Mouse (Mus musculus) intestine, postnatal 0 days (tissue): Measurements from ENCODE around the gene Clstn2. TPM values are rescaled to one million over a fixed set of nuclear protein-coding genes. Genes with fewer than 3 reads are reported as not detected.

ENCODE experiments used
- ATAC-seq: fragments of 200-750 bp; cut with Nextera tagmentation; 2 replicates; pipeline ENCODE4 v1.8.0; 2017; ENCODE audit warnings: mild to moderate bottlenecking, moderate TSS enrichment, moderate library complexity
- H3K27ac ChIP-seq: fragments of 300-500 bp; sonication (generic); 2 replicates; pipeline ENCODE4 v1.5.1; 2014; ENCODE audit warnings: mild to moderate bottlenecking, low read depth, low read length, moderate library complexity
- H3K27me3 ChIP-seq: fragments of 300-500 bp; sonication (generic); replicated peaks from 2 replicates; pipeline ENCODE4 v1.6.1; 2014; ENCODE audit warnings: low read length, mixed read lengths; ENCODE audit not compliant: control insufficient read depth, insufficient read depth
- H3K36me3 ChIP-seq: fragments of 300-500 bp; sonication (generic); 2 replicates; pipeline ENCODE4 v1.6.1; 2014; ENCODE audit warnings: mild to moderate bottlenecking, moderate library complexity; ENCODE audit not compliant: control insufficient read depth, insufficient read depth
- H3K4me1 ChIP-seq: fragments of 300-500 bp; sonication (generic); replicated peaks from 2 replicates; pipeline ENCODE4 v1.6.1; 2014; ENCODE audit warnings: antibody characterized with exemption, low read length, mixed read lengths; ENCODE audit not compliant: control insufficient read depth, insufficient read depth
- H3K4me2 ChIP-seq: fragments of 300-500 bp; sonication (generic); replicated peaks from 2 replicates; pipeline ENCODE4 v1.6.1; 2014; ENCODE audit warnings: low read depth, mild to moderate bottlenecking, moderate library complexity
- H3K4me3 ChIP-seq: fragments of 300-500 bp; sonication (generic); 2 replicates; pipeline ENCODE4 v1.5.1; 2014; ENCODE audit warnings: low read depth, low read length
- H3K9ac ChIP-seq: fragments of 300-500 bp; sonication (generic); 2 replicates; pipeline ENCODE4 v1.6.1; 2014; ENCODE audit warnings: mild to moderate bottlenecking, low read depth, low read length
- H3K9me3 ChIP-seq: fragments of 300-500 bp; sonication (generic); 2 replicates; pipeline ENCODE4 v1.6.1; 2016; ENCODE audit warnings: mixed run types; ENCODE audit not compliant: control insufficient read depth
- CTCF ChIP-seq: sonication (generic); IDR thresholded peaks from 2 replicates; pipeline ENCODE4 v1.5.1; 2016; ENCODE audit warnings: low read depth, mild to moderate bottlenecking, control low read depth, antibody characterized with exemption, moderate library complexity
- WGBS: fragments of 180-500 bp; shearing (Covaris S2); extraction: QIAGEN DNeasy Blood & Tissue Kit; methylation state at CpG from one replicate; pipeline ENCODE4 v1.1.7; 2014; 5-methylcytosine and 5-hydroxymethylcytosine counted together
- polyA plus RNA-seq: library from polyadenylated mRNA; unstranded; fragments of >200 nt; fragmentation: Nextera tagmentation; extraction: Ambion mirVana; gene quantifications from 2 replicates; pipeline ENCODE4 v1.2.1, GENCODE M21; 2015

Gene Clstn2
- polyA plus RNA-seq, 1 experiment from 2014 or later, result 0.26 TPM

DNA sequence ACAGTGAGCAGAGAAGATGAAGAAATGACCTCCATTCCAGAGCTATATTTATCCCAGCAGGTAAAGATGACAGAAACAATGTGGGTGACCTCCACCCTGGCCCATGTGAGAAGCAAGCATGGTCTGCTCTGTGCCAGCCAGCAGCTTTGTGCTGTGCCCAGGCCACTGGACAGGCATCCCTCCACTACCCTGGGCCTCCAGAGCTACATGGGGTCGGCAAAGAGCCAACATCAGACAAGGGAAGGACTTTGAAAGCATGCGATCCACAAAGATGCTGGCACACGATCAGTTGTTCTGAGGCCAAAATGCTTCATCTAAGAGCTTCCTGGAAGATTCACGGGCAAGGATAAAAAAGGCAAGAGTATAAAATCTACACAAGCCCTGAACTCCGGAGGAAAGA, 36.6 kb downstream of the Clstn2 start:
- no peak for TF ChIP-seq CTCF
- H3K36me3 ChIP-seq, result no peaks in the 10 kb centered on the region
- H3K9ac ChIP-seq, result no peak overlapping the region
- H3K4me2 ChIP-seq, result no peak overlapping the region
- no peak overlapping the region for H3K27ac ChIP-seq
- no peaks in the 10 kb centered on the region for H3K27me3 ChIP-seq
- H3K4me1 ChIP-seq, result no peaks in the 10 kb centered on the region
- no peak for ATAC-seq
- no peak overlapping the region for H3K4me3 ChIP-seq
- H3K9me3 ChIP-seq, result no peaks in the 10 kb centered on the region
- WGBS, result 68% methylated on average over 5 of the region's 5 CpGs

DNA sequence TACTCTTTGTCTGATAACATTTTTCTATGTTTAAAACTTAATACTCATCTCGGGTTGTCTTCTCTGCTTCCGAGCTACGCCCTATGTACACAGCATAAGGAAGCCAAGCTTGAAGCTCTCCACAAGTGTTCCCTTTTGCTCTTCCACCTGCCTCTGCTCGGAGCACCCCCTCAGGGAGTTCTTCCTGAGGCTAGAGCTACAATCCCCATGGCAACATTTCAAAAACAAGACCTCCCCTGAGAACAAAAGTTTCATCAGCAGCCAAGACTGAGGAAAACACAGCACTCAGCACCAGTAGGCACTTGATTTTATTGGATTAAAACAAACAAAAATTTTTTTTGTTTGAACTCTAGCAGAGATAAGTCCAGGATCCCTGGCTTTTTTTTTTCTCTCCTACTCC, 37.3 kb downstream of the Clstn2 start:
- no peak for TF ChIP-seq CTCF
- WGBS, result 52% methylated on average over 4 of the region's 4 CpGs

GRCm38 (mm10) chr9:97992131-97992530, 40.9 kb downstream of the Clstn2 start:
- TF ChIP-seq CTCF, result no peak
- H3K4me1 ChIP-seq, result no peaks in the 10 kb centered on the region
- no peaks in the 10 kb centered on the region for H3K36me3 ChIP-seq
- H3K4me3 ChIP-seq, result no peak overlapping the region
- no peak overlapping the region for H3K9ac ChIP-seq
- no peaks in the 10 kb centered on the region for H3K9me3 ChIP-seq
- ATAC-seq, result no peak
- WGBS, result 55% methylated on average over 4 of the region's 4 CpGs
- H3K27me3 ChIP-seq, result no peaks in the 10 kb centered on the region
- H3K27ac ChIP-seq, result no peak overlapping the region
- H3K4me2 ChIP-seq, result no peak overlapping the region

More for the DNA sequence above, 37.3 kb downstream of the Clstn2 start:
- no peak for ATAC-seq
- Histone ChIP-seq H3K4me2 (no peak overlapping the region), H3K4me3 (no peak overlapping the region), H3K9me3 (no peaks in the 10 kb centered on the region), H3K36me3 (no peaks in the 10 kb centered on the region), H3K4me1 (no peaks in the 10 kb centered on the region), H3K27me3 (no peaks in the 10 kb centered on the region), H3K27ac (no peak overlapping the region), H3K9ac (no peak overlapping the region)

DNA sequence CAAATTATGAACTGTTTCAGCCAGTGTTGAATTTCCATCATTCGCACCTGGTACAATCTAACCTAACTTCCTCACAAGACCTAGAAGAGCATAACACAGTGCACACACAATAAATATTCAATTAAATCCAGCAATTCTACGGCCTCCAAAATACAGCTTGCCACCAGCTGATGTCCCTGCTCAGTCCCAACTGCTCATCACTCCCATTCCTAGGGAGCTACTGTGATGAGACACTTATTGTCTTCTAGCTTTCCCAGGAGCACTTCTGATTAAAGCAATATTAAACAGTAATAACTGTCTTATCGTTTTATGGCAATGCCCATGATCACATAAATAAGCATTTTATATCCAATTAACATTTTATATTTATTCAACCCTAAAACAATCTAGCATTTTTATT, 55.6 kb downstream of the Clstn2 start:
- Histone ChIP-seq H3K36me3 (no peaks in the 10 kb centered on the region), H3K27me3 (no peaks in the 10 kb centered on the region), H3K4me2 (no peak overlapping the region), H3K4me1 (no peaks in the 10 kb centered on the region), H3K27ac (no peak overlapping the region), H3K9me3 (no peaks in the 10 kb centered on the region), H3K4me3 (no peak overlapping the region), H3K9ac (no peak overlapping the region)
- TF ChIP-seq CTCF, result no peak
- no peak for ATAC-seq
- WGBS, result 88% methylated on average over 3 of the region's 3 CpGs

GRCm38 (mm10) chr9:97974801-97975347, 58.1 kb downstream of the Clstn2 start:
- Histone ChIP-seq H3K4me1 (no peaks in the 10 kb centered on the region), H3K9ac (no peak overlapping the region), H3K27me3 (no peaks in the 10 kb centered on the region), H3K4me3 (no peak overlapping the region), H3K9me3 (no peaks in the 10 kb centered on the region), H3K27ac (no peak overlapping the region), H3K36me3 (no peaks in the 10 kb centered on the region), H3K4me2 (no peak overlapping the region)
- no peak for TF ChIP-seq CTCF
- ATAC-seq, result no peak
- 79% methylated on average over 13 of the region's 13 CpGs for WGBS

GRCm38 (mm10) chr9:97966691-97967090, 66.3 kb downstream of the Clstn2 start:
- no peak overlapping the region for H3K9ac ChIP-seq
- no peaks in the 10 kb centered on the region for H3K4me1 ChIP-seq
- 75% methylated on average over 4 of the region's 4 CpGs for WGBS
- H3K27me3 ChIP-seq, result no peaks in the 10 kb centered on the region
- H3K36me3 ChIP-seq, result no peaks in the 10 kb centered on the region
- no peak overlapping the region for H3K27ac ChIP-seq
- H3K9me3 ChIP-seq, result no peaks in the 10 kb centered on the region
- no peak overlapping the region for H3K4me3 ChIP-seq
- TF ChIP-seq CTCF, result no peak
- ATAC-seq, result no peak
- no peak overlapping the region for H3K4me2 ChIP-seq

DNA sequence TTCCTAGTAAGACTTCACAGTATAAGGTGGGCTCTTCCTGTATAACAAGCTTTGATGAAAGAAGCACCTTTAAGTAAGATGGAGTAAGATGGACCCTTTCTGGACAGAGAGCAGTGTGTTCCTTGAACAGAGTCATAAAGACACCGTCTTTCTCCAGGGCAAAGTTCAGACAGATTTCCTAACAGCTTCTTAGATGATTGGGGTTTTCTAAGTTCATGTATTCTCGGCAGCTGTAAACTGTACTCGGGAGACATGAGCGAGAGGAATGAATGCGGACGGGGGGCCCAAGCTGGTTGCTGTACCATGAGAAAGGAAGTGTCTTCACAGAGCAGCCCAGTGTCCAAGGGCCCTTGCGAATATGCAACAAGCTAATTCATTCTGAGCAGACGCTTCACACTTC, 75.5 kb downstream of the Clstn2 start:
- no peak overlapping the region for H3K4me3 ChIP-seq
- 0 out of 2 replicates have a peak, but pooled peaks have one; percentile 49 for ATAC-seq

More for the DNA sequence above, 75.5 kb downstream of the Clstn2 start:
- Histone ChIP-seq H3K9me3 (no peaks in the 10 kb centered on the region), H3K4me2 (no peak overlapping the region), H3K36me3 (no peaks in the 10 kb centered on the region), H3K4me1 (no peaks in the 10 kb centered on the region), H3K27me3 (no peaks in the 10 kb centered on the region), H3K27ac (no peak overlapping the region), H3K9ac (no peak overlapping the region)
- TF ChIP-seq CTCF, result no peak
- WGBS, result 39% methylated on average over 8 of the region's 8 CpGs
